Mouse (Mus musculus) left cerebral cortex, postnatal 25 days (tissue): ENCODE results near the gene Nat8f5. TPM values are rescaled to one million over a fixed set of nuclear protein-coding genes. Genes with fewer than 3 reads are reported as not detected.
A peak's percentile ranks its signal among the peaks of the same experiment; 100 is the strongest.
"Not testable (repeated sequence)": the region's sequence is repeated elsewhere in the genome, so short reads cannot be mapped to it uniquely, and the experiment has no call there.

Experiments used
- DNase-seq, 2 experiments: peaks; one replicate each; pipeline ENCODE4 v3.0.0; 2022; ENCODE audit warnings: low spot score in 2 of 2, mixed read lengths in 1 of 2
- intact Hi-C: fragments of 180-260 bp; cut with DNase I; formaldehyde crosslinking; loops from one replicate; pipeline ENCODE4 v1.15.1; 2025
- total RNA-seq, 2 experiments: library from RNA; stranded (reverse); gene quantifications; 2 replicates each; pipeline ENCODE4 v1.2.3; 2021

Gene Nat8f5
- total RNA-seq, 2 experiments from 2014 or later, result 5.8 to 6.2 TPM

DNA sequence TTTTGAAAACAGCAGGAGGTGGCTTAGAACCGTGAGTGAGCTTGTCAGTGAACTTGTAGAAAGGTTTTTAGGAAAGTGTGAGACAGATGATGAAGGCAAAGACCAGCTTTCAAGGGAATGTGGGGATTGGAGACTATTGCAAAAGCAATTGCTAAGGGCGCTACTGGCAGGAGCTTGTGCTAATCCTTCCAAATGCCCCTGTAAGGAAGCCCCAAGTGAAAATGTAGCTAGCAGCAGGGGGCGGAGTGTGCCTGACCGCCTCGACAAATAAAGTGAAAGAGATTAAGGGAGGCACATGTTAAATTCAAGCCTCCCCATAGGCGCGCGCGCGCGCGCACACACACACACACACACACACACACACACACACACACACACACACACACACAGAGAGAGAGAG, 16.5 kb upstream of the Nat8f5 start:
- intact Hi-C loops, result not testable (repeated sequence)

GRCm38 (mm10) chr6:85836827-85837226, 16.1 kb upstream of the Nat8f5 start:
- intact Hi-C loops, result not testable (repeated sequence)
- peak; percentile 47 to 51 for DNase-seq

More for the DNA sequence above, 16.5 kb upstream of the Nat8f5 start:
- DNase-seq, result peak; percentile 11 to 30

DNA sequence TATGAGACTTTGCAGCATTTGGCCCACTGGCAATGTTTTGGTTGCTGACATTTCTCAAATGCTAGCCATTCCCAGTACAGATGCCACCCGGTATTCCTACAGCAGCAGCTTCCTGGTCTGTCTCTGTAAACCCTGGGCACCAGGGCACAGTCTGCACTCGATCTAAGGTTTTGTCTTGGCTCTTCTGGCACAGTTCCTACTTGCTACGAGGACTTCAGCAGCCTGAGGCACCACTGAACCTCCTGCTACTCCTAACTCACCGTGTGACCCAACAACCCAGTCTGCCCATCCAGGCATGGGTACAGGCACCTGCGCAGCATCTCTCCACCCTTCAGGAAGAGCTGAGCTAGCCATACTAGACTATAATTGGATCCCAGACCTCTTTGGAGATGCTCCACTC, 15.3 kb upstream of the Nat8f5 start:
- intact Hi-C loops, DNase-seq: not testable (repeated sequence)

- not testable (repeated sequence) for DNase-seq
Measured at GRCm38 (mm10) chr6:85835104-85835503, 14.3 kb upstream of the Nat8f5 start.

GRCm38 (mm10) chr6:85834504-85835100, 13.8 kb upstream of the Nat8f5 start:
- intact Hi-C loops, result loop anchor here (5.0 kb wide), 1 partner anchor 178 kb away; no protein-coding TSS in a partner anchor

More at GRCm38 (mm10) chr6:85835104-85835503, 14.3 kb upstream of the Nat8f5 start:
- intact Hi-C loops, result not testable (repeated sequence)

DNA sequence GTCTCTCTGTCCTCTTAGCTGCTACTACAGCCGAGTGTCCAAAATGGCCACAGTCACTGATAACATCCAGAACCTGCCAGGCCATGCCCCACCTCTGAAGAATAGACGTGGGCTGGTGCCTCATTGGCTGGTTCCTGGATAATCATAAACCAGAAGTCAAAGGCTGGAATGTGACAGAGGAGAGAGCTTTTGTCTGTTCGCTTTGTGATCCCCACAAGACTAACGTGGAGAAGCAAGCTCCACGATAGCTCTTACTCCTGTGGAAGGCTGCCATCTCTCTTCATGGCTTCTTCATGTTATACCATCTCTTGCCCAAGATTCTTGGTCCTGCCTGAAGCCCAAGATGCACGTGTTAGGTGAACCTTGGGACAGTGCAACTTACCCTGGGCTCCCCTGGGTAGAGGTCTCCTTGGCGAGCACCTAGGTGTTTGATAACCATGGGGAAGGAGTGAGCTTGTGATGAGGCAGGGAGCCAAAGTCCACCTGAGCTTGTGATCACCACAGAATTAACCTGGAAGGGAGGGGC, 11.1 kb upstream of the Nat8f5 start, which contains the start of gene Nat8:
Gene Nat8, minus strand, starts transcription at position 287 of the 526 bp plus-strand sequence.
- intact Hi-C loops, result loop anchor here (5.0 kb wide), 1 partner anchor 180 kb away; no protein-coding TSS in a partner anchor
- DNase-seq, result no peak

More at GRCm38 (mm10) chr6:85834504-85835100, 13.8 kb upstream of the Nat8f5 start:
- peak in 1 of 2 experiments; percentile 37 for DNase-seq

DNA sequence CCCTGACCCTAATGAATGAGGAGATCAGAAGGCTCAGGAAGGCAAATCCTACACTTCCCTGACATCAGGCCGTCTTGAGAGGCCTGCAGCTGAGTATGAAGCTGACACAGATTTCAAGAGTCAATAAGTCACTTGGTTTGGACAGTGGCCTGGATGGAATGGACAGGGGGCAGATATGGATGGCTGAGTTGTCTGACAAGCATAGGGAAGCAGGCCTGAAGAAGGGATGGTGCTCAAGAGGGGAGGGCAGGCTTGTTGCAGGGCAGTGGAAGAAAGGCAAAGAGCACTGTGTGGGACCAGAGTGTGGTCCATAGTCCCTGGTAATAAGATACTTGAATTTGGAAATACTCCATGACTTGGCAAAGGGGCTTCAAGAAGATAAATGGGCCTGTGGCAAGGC, 8.7 kb upstream of the Nat8f5 start:
- no peak for DNase-seq
- intact Hi-C loops, result no loop called here

GRCm38 (mm10) chr6:85825886-85826285, 5.1 kb upstream of the Nat8f5 start:
- DNase-seq, result no peak
- intact Hi-C loops, result no loop called here

DNA sequence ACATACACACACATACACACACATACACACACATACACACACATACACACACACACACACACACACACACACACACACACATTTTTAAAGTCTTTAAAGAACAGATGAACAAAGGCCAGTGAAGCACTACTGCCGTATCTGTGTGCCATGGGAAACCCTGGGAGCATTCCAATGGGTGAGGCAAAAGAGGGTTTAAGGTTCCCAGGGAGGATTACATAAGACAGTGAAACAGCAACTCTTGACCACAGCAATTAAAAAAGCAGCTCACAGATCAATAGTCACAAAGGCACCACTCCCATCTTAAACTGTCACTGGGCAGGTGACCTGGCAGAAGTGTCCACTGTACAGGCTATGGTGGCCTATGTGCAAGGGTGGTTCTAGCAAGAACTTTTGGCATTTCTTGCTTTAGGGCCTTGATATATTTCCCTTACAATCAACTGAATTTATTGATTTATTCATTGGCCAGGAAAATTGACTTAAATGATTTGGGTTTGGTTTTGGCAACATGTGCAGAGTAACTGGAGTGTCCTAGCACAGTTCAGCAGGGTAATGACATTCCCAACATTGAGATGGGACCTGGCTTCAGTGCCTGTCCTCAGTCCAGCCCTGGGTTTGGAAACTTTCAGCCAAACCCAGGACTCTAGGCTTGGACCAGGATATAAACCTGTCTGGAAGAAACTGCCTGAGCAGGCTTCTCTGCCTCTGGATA, 2.8 kb upstream of the Nat8f5 start:
- intact Hi-C loops, result no loop called here

GRCm38 (mm10) chr6:85822286-85822685, 1.5 kb upstream of the Nat8f5 start:
- no peak for DNase-seq
- intact Hi-C loops, result no loop called here

More for the DNA sequence above, 2.8 kb upstream of the Nat8f5 start:
- no peak for DNase-seq

DNA sequence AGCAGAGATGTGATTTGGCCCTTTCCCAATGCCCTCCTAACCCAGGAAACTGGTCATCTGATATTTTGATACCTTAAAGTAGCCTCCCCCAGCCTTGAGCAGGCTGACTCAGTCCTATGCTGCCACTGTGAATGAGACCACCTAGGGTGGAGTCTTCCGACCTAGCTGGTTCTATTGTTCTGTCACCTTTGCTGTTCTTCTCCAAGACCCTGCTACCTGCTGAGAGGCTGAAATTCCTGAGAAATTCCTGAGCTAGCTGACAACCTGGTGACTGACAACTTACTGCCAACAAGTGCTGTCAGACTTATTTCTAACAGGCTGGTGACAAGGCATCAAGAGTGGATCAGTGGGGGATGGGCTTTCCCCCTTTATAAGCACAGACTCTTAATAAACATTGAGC, 2.4 kb downstream of the Nat8f5 start:
- DNase-seq, result no peak
- intact Hi-C loops, result no loop called here

- DNase-seq, result no peak
- intact Hi-C loops, result loop anchor here (5.0 kb wide), 1 partner anchor 106 kb away; no protein-coding TSS in a partner anchor
Measured at GRCm38 (mm10) chr6:85813339-85813738, 7.4 kb downstream of the Nat8f5 start.

DNA sequence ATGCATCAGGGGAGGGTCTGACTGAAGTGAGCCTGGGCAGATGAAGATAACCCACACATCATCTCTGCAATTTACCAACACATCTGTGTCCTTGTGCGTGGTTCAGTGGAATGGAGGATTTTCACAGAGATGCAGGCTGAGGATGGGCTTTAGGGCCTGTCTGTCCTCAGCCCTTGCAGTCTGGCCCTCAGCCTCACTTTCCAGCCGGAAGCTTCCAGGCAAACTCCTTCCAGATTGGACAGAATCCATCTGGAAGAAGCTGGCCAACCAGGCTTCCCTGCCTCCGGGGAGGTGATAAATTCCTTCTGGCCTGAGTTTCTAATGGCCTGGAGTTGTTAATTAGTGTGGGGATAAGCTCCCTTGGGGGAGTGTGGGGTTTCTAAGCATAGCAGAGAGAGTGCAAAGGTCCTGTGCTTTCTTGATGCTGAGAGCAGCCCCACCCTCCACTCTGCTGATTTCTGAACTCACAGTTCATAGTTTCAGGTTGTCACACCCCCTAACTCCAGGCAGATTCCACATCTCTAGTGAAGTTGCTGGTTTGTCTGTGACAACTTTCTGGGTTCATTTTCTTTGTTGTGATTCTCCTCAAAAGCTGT, 9.7 kb downstream of the Nat8f5 start:
- intact Hi-C loops, result loop anchor here (5.0 kb wide), 1 partner anchor 104 kb away; no protein-coding TSS in a partner anchor
- DNase-seq, result not testable (repeated sequence)

GRCm38 (mm10) chr6:85810514-85810913, 10.3 kb downstream of the Nat8f5 start:
- intact Hi-C loops, result loop anchor here (5.0 kb wide), 1 partner anchor 103 kb away; no protein-coding TSS in a partner anchor
- DNase-seq, result not testable (repeated sequence)

DNA sequence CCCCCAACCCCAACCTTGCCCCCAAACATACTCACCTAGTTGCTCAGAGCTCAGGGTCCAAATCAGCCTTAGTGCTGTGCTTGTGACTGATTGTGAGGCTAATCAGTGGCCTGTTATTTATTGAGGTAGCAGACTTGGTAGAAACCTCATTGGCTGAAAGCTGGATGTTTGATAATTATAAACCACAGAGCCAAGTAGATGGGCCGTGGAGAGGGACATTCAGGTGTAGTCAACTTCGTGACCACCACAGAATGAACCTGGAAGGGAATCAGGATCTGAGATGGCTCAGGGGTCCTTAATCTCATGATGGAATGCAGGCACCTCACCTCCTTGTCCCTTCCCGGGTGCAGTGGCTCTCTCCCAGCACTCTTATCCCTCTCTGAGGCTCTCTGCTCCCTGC, 11.0 kb downstream of the Nat8f5 start:
- intact Hi-C loops, result loop anchor here (5.0 kb wide), 1 partner anchor 102 kb away; no protein-coding TSS in a partner anchor
- not testable (repeated sequence) for DNase-seq

DNA sequence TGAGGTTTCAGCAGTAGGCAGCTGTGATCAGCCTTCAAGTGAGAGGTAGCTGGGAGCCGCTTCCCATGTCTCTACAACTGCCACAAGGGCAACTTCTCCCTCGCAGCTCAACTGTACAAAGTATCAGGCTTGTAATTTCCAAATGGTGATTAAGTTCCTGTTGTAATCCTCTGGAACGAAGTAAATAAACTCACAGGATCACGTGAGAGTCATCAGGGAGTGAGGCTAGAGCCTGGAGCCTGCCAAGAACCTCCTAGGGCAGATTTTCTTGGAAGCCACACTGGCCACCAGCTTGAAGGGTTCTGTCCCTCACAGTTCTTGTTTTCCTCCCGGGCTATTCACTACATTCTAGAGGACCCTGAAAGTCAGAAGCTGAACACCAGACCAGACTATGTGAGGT, 17.6 kb downstream of the Nat8f5 start:
- intact Hi-C loops, DNase-seq: not testable (repeated sequence)
